Mouse (Mus musculus) yolk sac, embryonic 10.5 days (tissue): ENCODE measurements around the gene Mtfmt.
A peak's percentile ranks its signal among the peaks of the same experiment; 100 is the strongest.

Source experiments
- DNase-seq: peaks from one replicate; pipeline ENCODE4 v3.0.0-alpha.2; 2017; ENCODE audit warnings: low spot score

Gene Mtfmt

GRCm38 (mm10) chr9:65435671-65436301 lies at the start of gene Mtfmt:
Mtfmt (plus strand) TSS chr9:65435782.
- DNase-seq: peak; percentile 89

GRCm38 (mm10) chr9:65386373-65387140 lies 49.0 kb upstream of the Mtfmt start:
- no peak for DNase-seq

GRCm38 (mm10) chr9:65390752-65391612 lies 44.6 kb upstream of the Mtfmt start:
- peak; percentile 26 for DNase-seq

- DNase-seq: no peak
Observed at GRCm38 (mm10) chr9:65391613-65391964, 44.0 kb upstream of the Mtfmt start, which contains the start of gene Kbtbd13. Kbtbd13 (minus strand) TSS chr9:65391652.

- peak; percentile 56 for DNase-seq
Observed at GRCm38 (mm10) chr9:65392638-65393364, 42.8 kb upstream of the Mtfmt start.

GRCm38 (mm10) chr9:65393606-65394005 lies 42.0 kb upstream of the Mtfmt start:
- no peak for DNase-seq

GRCm38 (mm10) chr9:65394360-65394759 lies 41.2 kb upstream of the Mtfmt start:
- DNase-seq: no peak

GRCm38 (mm10) chr9:65398279-65398678 lies 37.3 kb upstream of the Mtfmt start, which contains the start of gene Rasl12:
Rasl12 (plus strand) TSS chr9:65398506.
- peak; percentile 66 for DNase-seq

- no peak for DNase-seq
Observed at GRCm38 (mm10) chr9:65399934-65400333, 35.6 kb upstream of the Mtfmt start.

- no peak for DNase-seq
Observed at GRCm38 (mm10) chr9:65404331-65405183, 31.0 kb upstream of the Mtfmt start.

GRCm38 (mm10) chr9:65405184-65405449 lies 30.5 kb upstream of the Mtfmt start:
- DNase-seq: no peak

- DNase-seq: no peak
Observed at GRCm38 (mm10) chr9:65407327-65407726, 28.3 kb upstream of the Mtfmt start.

GRCm38 (mm10) chr9:65407861-65408260 lies 27.7 kb upstream of the Mtfmt start:
- no peak for DNase-seq

- DNase-seq: peak; percentile 62
Observed at GRCm38 (mm10) chr9:65408871-65409295, 26.7 kb upstream of the Mtfmt start.

GRCm38 (mm10) chr9:65410378-65410777 lies 25.2 kb upstream of the Mtfmt start:
- DNase-seq: no peak

- DNase-seq: no peak
Observed at GRCm38 (mm10) chr9:65411326-65411725, 24.3 kb upstream of the Mtfmt start.

GRCm38 (mm10) chr9:65417738-65418137 lies 17.8 kb upstream of the Mtfmt start:
- DNase-seq: no peak

- no peak for DNase-seq
Observed at GRCm38 (mm10) chr9:65419633-65420032, 15.9 kb upstream of the Mtfmt start.

- DNase-seq: no peak
Observed at GRCm38 (mm10) chr9:65422760-65423501, 12.7 kb upstream of the Mtfmt start, which contains the start of gene Slc51b. Slc51b (minus strand) TSS chr9:65422955.

GRCm38 (mm10) chr9:65424393-65424792 lies 11.2 kb upstream of the Mtfmt start:
- no peak for DNase-seq
